Mouse (Mus musculus) liver, embryonic 14.5 days (tissue): ENCODE measurements around the gene Tbc1d14. TPM values are rescaled to one million over a fixed set of nuclear protein-coding genes. Genes with fewer than 3 reads are reported as not detected.

Experiments
- ATAC-seq: fragments of 200-750 bp; cut with Nextera tagmentation; 2 replicates; pipeline ENCODE4 v1.8.0; 2017; ENCODE audit warnings: moderate number of reproducible peaks, mild to moderate bottlenecking, moderate library complexity; ENCODE audit not compliant: insufficient read depth
- DNase-seq, 3 experiments: peaks; one replicate each; pipeline ENCODE4 v3.0.0-alpha.2; 2012 to 2013; ENCODE audit warnings: low read depth in 3 of 3, low spot score in 3 of 3
- H3K27ac ChIP-seq: fragments of 300-500 bp; sonication (generic); 2 replicates; pipeline ENCODE4 v1.5.1; 2014; ENCODE audit warnings: moderate library complexity, mild to moderate bottlenecking, control low read depth, inconsistent platforms
- H3K27me3 ChIP-seq: fragments of 300-500 bp; sonication (generic); 2 replicates; pipeline ENCODE4 v1.6.1; 2014; ENCODE audit warnings: mild to moderate bottlenecking, low read length, moderate library complexity; ENCODE audit not compliant: control insufficient read depth, insufficient read depth
- H3K36me3 ChIP-seq: fragments of 300-500 bp; sonication (generic); replicated peaks from 2 replicates; pipeline ENCODE4 v1.6.1; 2014; ENCODE audit warnings: low read depth; ENCODE audit not compliant: control insufficient read depth, insufficient read depth
- H3K4me1 ChIP-seq, 2 experiments: fragments of 200-500 bp in 1 of 2; fragments of 300-500 bp in 1 of 2; sonication (generic) in 1 of 2; replicated peaks; 2 replicates each; pipeline ENCODE4 v1.6.1; 2012 to 2014; ENCODE audit warnings: antibody characterized with exemption in 1 of 2, inconsistent platforms in 1 of 2, low read length in 1 of 2; ENCODE audit not compliant: control insufficient read depth in 2 of 2, insufficient read depth in 2 of 2
- H3K4me2 ChIP-seq: fragments of 300-500 bp; sonication (generic); 2 replicates; pipeline ENCODE4 v1.6.1; 2014; ENCODE audit warnings: low read depth, mild to moderate bottlenecking, control low read depth, moderate library complexity
- H3K4me3 ChIP-seq, 2 experiments: fragments of 200-500 bp in 1 of 2; fragments of 300-500 bp in 1 of 2; sonication (generic) in 1 of 2; 2 replicates each; pipeline ENCODE4 v1.5.1; 2012 to 2014; ENCODE audit warnings: low read depth in 2 of 2, low read length in 2 of 2, mild to moderate bottlenecking in 2 of 2, control low read depth in 1 of 2, inconsistent platforms in 1 of 2, moderate library complexity in 1 of 2; ENCODE audit not compliant: insufficient read depth in 1 of 2
- H3K9ac ChIP-seq: fragments of 300-500 bp; sonication (generic); replicated peaks from 2 replicates; pipeline ENCODE4 v1.6.1; 2014; ENCODE audit warnings: mild to moderate bottlenecking, control low read depth, moderate library complexity
- H3K9me3 ChIP-seq: fragments of 300-500 bp; sonication (generic); 2 replicates; pipeline ENCODE4 v1.6.1; 2016; ENCODE audit warnings: low read length, mixed read lengths; ENCODE audit not compliant: control insufficient read depth
- CTCF ChIP-seq: IDR thresholded peaks from 2 replicates; pipeline ENCODE4 v1.5.1; 2016; ENCODE audit warnings: antibody characterized with exemption, low read depth, control low read depth
- EP300 ChIP-seq: IDR thresholded peaks from 2 replicates; pipeline ENCODE4 v1.6.1; 2016; ENCODE audit warnings: antibody characterized with exemption, low read depth
- WGBS: fragments of 180-500 bp; shearing (Covaris S2); extraction: QIAGEN DNeasy Blood & Tissue Kit; methylation state at CpG from one replicate; pipeline ENCODE4 v1.1.7; 2014; ENCODE audit not compliant: insufficient replicate concordance; 5-methylcytosine and 5-hydroxymethylcytosine counted together
- polyA plus RNA-seq, 2 experiments: library from polyadenylated mRNA; depleted of rRNA in 1 of 2; stranded (reverse) in 1 of 2; unstranded in 1 of 2; fragments of >200 nt; fragmentation: Nextera tagmentation in 1 of 2; extraction: Ambion mirVana in 1 of 2; gene quantifications; 2 replicates each; pipeline versions ENCODE4 v1.2.1 to v1.2.3; 2012 to 2014

Tbc1d14 gene
- polyA plus RNA-seq, 2 experiments = 6.8 to 8.2 TPM

DNA sequence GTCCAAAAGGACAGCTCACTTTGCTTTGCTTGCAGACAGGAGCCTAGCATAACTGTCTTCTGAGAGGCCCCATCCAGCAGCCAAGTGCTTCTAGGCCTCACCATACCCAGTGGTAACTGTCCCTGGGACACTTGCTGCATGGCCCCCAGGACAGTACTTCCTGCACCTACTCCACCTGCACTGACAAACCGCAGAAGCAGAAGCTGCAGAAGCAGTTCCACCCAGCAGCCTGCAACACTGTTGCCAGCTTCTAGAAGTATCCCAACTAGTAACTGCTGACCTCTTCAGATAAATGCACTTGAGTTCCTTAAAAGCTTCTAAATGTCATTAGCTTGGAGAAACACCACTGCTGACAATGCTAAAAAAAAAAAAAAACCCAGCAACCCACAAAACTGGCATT is 78.0 kb downstream of the Tbc1d14 start:
- H3K4me1 ChIP-seq = no peaks in the 10 kb centered on the region
- 63% methylated on average over 1 of the region's 1 CpGs for WGBS
- no peak overlapping the region for H3K9ac ChIP-seq
- no peak overlapping the region for H3K4me2 ChIP-seq
- no peaks in the 10 kb centered on the region for H3K27me3 ChIP-seq
- no peaks in the 10 kb centered on the region for H3K9me3 ChIP-seq
- TF ChIP-seq EP300 (no peak), CTCF (no peak)
- no peaks in the 10 kb centered on the region; the same call in none of the 2 replicates for H3K36me3 ChIP-seq
- no peak overlapping the region for H3K27ac ChIP-seq
- ATAC-seq (no peak), DNase-seq (no peak)
- no peak overlapping the region for H3K4me3 ChIP-seq

DNA sequence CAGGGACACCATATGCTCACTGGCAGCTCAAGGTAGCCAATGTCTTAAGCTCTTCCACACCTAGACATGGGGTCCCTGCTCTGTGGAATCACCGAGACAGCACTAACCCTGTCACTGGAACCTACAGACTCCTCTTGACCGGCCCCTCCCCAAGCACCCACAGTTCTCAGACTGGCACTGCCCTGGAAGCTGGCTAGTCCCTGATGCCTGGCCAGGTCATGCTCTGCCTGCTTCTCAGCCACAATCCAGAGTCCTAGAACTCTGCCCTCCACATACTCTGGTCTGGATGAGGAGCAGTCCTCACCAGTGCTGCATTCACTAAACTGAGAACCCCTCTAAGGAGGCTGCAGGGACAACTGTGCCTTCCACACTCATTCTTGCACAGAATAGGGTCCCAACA is 82.1 kb downstream of the Tbc1d14 start:
- H3K4me1 ChIP-seq = no peaks in the 10 kb centered on the region
- ATAC-seq (no peak), DNase-seq (no peak)
- no peak overlapping the region for H3K27ac ChIP-seq
- no peaks in the 10 kb centered on the region for H3K9me3 ChIP-seq
- H3K4me2 ChIP-seq = no peak overlapping the region
- no peaks in the 10 kb centered on the region for H3K27me3 ChIP-seq
- WGBS = 81% methylated on average over 2 of the region's 2 CpGs
- no peak overlapping the region for H3K9ac ChIP-seq
- no peaks in the 10 kb centered on the region; the same call in none of the 2 replicates for H3K36me3 ChIP-seq
- H3K4me3 ChIP-seq = no peak overlapping the region
- TF ChIP-seq CTCF = no peak
- TF ChIP-seq EP300 = no peak

DNA sequence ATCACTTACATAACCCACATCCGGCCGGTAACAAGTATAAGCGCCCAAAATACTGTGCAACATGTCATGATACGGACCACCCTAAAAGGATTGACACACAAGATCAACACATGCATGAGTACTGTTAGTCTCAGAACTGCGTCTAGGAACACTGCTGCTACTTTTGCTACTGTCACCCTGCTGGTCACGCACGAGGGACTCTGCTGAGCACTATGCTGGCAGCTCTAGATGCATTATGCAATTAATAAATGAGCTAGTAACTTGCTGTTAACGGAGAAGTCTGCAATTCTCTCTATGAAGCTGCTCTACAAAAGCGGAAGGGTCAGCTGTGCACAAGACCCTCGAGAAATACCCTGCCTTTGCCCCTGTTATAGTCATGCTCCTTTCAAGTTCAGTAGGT is 84.7 kb downstream of the Tbc1d14 start:
- H3K9ac ChIP-seq = no peak overlapping the region
- DNase-seq (no peak), ATAC-seq (no peak)
- no peaks in the 10 kb centered on the region for H3K9me3 ChIP-seq
- no peaks in the 10 kb centered on the region; the same call in 1 of the 2 replicates for H3K36me3 ChIP-seq
- H3K4me1 ChIP-seq = no peaks in the 10 kb centered on the region
- no peaks in the 10 kb centered on the region for H3K27me3 ChIP-seq
- 84% methylated on average over 10 of the region's 10 CpGs for WGBS
- no peak overlapping the region for H3K4me2 ChIP-seq
- H3K27ac ChIP-seq = no peak overlapping the region
- no peak overlapping the region for H3K4me3 ChIP-seq
- TF ChIP-seq CTCF (no peak), EP300 (no peak)

GRCm38 (mm10) chr5:36505643-36506042 is 87.4 kb downstream of the Tbc1d14 start:
- 65% methylated on average over 5 of the region's 5 CpGs for WGBS
- ATAC-seq = no peak
- Histone ChIP-seq H3K4me1 (no peaks in the 10 kb centered on the region), H3K36me3 (no peaks in the 10 kb centered on the region; the same call in 1 of the 2 replicates), H3K4me3 (no peak overlapping the region), H3K9ac (no peak overlapping the region), H3K27me3 (no peaks in the 10 kb centered on the region), H3K4me2 (no peak overlapping the region), H3K9me3 (no peaks in the 10 kb centered on the region), H3K27ac (no peak overlapping the region)
- TF ChIP-seq EP300 (no peak), CTCF (no peak)
- DNase-seq = no peak

DNA sequence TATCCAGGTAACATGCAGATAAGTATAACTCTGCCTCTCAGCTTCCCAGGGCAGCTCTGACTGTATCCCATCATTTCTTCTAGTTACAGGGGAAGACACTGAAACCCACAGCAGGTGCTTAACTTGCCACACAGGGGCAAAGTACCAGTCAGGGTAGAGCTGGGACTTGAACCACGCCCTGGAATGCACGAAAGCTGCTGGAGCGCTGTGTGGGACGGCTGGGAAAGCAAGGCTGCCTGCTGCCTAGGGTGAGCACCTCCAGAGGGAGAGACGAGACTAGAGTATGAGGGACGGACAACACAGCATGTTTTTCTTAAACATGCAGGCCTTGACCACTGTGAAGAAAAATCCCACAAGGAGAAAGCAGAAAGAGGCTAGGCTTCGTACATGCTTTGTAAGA is 87.8 kb downstream of the Tbc1d14 start:
- ATAC-seq (no peak), DNase-seq (no peak)
- no peaks in the 10 kb centered on the region; the same call in 1 of the 2 replicates for H3K36me3 ChIP-seq
- WGBS = 83% methylated on average over 7 of the region's 7 CpGs
- no peak overlapping the region for H3K4me3 ChIP-seq
- H3K4me2 ChIP-seq = no peak overlapping the region
- TF ChIP-seq CTCF = no peak
- TF ChIP-seq EP300 = no peak
- H3K4me1 ChIP-seq = no peaks in the 10 kb centered on the region
- H3K27ac ChIP-seq = no peak overlapping the region
- H3K9ac ChIP-seq = no peak overlapping the region
- H3K9me3 ChIP-seq = no peaks in the 10 kb centered on the region
- H3K27me3 ChIP-seq = no peaks in the 10 kb centered on the region
